Mouse (Mus musculus): Measurements from ENCODE around the gene Gtdc1.

The Gtdc1 gene

GRCm38 (mm10) chr2:44525187-44525919 is 402.1 kb downstream of the Gtdc1 start:
- no peak for DNase-seq (ENCODE audit: low read depth)

- peak; percentile 55 for DNase-seq (ENCODE audit: low read depth)
Observed at GRCm38 (mm10) chr2:44519236-44519635, 408.2 kb downstream of the Gtdc1 start.

- DNase-seq (ENCODE audit: low read depth) = no peak
Observed at GRCm38 (mm10) chr2:44518085-44518484, 409.4 kb downstream of the Gtdc1 start.

Data from NIH3T3 (cell line).